Mouse (Mus musculus): ENCODE data around the gene Limch1.

The Limch1 gene

DNA sequence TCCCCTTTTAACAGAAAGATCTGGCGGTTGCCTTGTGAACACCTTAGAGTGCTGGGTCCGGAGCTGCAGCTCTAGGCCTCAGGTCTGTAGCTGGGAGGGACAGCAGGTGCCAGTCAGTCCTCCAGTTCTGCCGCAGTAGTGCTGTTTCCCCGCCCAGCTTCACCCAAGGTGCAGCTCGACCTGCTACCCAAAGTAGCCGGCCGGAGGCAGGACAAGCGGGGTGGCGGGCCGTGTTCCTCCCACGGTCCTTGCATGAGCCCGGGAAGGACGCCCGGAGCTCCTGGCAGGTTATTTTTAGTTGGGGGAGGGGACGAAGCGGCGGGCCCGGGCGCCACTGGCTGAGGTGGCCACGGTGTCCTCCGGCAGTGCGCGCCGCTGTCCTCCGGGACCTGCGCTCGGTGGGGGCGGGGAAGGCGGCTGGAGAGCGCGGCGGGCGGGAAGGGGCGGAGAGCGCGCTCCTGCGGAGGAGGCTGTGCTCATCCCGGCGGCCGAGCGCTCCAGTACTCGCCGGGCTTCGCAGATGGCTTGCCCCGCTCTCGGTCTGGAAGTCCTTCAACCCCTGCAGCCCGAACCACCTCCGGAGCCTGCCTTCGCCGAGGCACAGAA, at the start of gene Limch1:
TSS of gene Limch1 (plus strand) at position 438 of the 606 bp plus-strand sequence.
- DNase-seq (ENCODE audit: low spot score in 2 of 2) = peak; percentile 39 to 43

DNA sequence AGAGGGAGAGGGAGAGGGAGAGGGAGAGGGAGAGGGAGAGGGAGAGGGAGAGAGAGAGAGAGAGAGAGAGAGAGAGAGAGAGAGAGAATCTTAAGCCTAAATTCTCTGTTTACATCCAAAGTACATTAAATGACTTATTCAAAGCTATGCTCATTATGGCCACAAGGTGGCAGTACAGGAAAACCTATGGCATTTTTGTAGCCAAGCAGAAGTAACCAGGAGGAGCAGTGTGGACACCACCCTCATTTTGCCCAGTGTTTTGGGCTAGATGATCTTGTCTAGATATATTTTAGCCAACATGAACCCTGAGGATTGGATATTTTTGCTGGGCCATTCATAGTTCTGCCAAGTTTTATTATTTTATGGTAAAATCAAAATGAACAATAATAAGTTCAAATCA, 48.5 kb upstream of the Limch1 start:
- no peak for DNase-seq (ENCODE audit: low spot score in 2 of 2)

DNA sequence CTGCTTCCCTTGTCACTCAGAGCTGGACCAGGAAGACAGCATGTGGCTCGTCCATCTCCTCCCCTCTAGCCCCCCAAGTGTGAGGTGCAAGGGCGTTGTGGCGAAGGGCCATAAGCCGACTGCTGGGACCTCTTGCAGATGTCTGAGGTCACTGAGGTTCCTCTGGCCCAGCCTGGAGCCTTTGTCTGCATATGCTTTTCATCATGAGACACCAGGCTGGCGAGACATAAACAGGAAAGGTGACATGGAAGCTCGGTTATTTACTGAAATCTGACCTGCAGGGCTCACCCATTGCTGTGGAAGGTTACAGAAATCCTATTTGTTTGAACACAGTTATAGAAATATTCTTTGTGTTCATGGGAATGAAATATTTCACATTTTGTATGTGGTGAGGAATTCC, 45.7 kb upstream of the Limch1 start:
- DNase-seq (ENCODE audit: low spot score in 2 of 2) = no peak

DNA sequence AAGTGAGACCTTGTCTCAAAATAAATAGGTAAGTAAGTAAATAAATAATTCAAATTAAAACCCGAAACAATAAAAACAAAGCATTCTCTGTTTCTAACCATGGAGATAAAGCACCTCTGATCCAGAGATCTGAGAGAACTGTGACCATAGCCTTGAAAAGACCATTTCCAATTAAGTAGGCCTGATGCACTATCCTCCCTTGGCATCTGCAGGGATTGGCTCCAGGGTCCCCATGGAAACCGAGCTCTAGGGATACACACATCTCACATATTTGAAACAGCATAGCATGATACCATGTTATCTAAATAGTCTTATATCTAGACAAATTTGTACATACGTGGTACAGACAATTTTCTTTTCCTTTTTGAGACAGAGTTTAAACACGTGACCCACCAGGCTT, 43.7 kb upstream of the Limch1 start:
- DNase-seq (ENCODE audit: low spot score in 2 of 2) = no peak

DNA sequence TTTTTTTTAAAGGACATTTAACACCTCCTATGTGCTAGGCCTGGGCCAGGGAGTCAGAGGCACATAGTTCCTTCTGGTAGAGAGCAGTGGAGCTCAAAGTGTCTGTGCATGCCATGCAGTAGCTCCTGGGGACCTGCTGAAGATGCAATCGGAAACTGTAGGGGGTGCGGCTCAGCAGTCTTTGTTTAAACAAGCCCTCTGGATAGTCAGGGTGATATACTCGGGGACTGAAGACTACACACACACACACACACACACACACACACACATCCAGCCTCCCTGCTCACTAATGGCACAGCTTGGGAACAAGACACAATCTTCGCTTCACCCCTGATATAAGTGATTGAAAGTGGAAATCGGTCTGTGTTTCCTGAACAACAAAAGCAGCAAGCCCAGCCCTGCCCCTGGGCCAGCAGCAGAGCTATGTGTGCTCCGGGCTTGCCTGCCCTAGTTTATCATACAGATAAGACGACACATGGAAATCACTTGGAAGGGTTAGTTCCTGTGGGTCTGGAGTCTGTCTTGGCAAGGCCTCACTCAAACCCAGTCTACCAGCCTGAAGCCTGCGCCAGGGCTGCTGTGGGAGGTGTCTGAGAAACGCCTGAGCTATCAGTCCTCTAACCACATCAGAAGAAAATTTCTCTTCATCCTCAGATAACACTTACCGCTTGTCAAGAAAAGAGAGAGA, 42.2 kb upstream of the Limch1 start:
- no peak for DNase-seq (ENCODE audit: low spot score in 2 of 2)

DNA sequence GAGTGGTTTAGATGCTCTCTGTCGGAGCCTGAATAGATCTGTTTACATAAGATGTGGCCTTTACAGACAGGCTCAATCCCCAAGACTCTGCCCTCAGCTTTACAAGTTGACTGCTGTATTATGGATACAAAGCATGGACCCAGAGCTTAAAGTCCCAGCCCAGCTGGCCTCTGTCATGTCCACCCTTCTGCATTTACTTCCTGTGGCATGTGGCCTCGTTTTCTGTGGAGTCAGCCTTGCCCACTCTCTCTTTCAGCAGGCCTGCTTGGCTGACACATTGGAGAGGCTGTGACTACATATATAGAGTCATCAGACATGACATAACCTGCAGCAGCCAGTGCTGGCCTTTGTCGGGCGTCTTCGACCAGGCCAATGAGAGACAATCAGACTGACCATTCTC, 37.8 kb upstream of the Limch1 start:
- DNase-seq (ENCODE audit: low spot score in 2 of 2) = no peak

DNA sequence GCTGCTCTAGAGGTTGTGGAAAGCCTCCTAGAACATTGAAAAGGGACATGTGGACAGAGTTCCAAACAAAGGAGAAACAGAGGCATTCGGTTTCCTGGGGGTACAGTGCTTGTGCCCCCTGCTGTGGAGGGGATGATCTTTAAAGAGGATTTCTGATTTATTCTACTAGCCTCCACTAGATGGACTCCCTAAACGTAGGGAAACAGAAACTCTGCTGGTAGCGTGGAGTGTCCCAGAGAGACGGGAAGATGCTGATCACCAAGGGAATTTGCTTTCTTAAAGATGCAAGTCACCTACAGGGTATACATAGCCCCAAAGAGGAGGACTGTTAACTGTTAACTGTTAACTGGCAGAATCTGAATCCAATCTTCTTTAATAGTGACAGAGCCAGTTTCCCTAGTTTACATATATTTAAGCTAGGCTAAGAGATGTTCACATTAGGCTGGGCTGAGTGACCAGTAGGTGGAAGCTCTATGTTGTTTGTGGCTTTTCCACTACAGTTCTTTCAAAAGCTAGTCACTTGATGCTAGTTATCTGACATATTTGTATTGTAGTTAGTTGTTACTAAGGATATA, 35.1 kb upstream of the Limch1 start:
- DNase-seq (ENCODE audit: low spot score in 2 of 2) = no peak

DNA sequence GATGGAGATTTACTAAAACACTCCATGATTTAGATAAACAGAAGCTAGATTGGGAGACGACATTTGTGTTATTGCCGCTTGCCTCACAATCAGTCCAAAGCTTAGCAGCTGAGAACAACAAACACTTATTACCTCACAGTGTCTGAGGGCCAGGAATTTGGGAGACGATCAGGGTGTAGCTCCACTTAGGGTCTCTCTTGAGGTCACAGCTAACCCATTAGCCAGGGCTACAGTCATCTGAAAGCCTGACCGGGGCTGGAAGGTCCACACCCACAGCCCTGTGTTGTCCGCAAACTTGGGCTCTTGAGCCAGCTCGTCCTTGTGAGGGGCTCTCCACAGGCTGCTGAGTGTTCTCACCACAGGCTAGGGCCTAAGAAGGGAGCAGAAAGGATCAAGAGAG, 32.8 kb upstream of the Limch1 start:
- DNase-seq (ENCODE audit: low spot score in 2 of 2) = no peak

DNA sequence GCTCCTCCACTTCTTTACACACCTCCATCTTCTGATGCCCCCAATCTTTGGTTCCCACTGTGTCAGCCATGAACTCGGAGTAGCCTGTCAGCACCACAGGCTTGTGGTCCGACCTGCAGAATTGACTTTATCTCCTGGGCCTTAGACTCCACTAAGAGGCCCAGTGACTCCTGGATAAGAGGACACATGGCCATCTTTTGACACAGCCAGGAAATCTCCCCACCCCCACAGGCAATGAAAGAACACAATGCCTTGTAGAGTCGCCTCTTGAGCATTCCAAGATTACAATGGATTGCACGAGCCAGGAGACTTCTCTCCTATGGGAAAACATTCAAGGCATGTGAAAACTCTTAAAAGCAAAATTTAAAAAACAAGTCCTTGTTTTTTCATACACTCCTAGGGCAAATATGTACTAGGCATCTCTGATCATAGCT, 30.1 kb upstream of the Limch1 start:
- no peak for DNase-seq (ENCODE audit: low spot score in 2 of 2)

DNA sequence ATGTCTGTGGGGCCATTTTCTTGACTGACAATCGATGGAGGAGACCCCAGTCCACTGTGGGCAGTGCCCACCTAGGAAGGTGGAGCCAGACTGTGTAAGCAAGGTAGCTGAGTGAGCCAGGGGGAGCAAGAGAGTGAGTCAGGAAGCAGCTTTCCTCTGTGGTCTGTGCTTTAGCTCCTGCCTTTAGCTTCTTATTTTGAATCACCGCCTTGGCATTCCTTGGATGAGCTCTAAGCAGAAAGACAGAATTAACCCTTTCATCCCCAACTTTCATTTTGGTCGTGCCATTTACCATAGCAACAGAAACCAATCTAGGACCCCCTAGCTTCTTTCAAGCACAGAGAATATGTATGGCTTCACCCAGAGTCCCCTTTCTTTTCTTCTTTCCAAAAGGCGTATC, 27.7 kb upstream of the Limch1 start:
- no peak for DNase-seq (ENCODE audit: low spot score in 2 of 2)

DNA sequence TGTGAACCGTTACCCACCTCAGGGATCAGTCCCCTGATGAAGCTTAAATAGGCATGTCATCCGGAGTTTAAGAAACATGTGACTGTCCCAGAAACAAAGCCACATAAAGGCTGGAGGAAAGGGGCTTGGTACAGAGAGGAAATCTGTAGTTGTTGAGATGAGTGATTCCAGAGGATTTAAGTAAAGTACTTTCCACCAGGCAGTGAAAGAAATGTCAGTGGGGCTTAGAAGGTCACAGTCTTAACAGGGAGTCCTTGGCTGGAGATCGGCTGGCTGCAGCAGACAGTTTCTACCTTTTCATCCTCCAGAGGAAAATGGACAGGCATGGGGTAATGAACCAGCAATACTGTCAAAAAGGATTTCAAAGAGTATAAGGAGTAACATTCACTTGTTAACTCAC, 27.2 kb upstream of the Limch1 start:
- DNase-seq (ENCODE audit: low spot score in 2 of 2) = no peak

DNA sequence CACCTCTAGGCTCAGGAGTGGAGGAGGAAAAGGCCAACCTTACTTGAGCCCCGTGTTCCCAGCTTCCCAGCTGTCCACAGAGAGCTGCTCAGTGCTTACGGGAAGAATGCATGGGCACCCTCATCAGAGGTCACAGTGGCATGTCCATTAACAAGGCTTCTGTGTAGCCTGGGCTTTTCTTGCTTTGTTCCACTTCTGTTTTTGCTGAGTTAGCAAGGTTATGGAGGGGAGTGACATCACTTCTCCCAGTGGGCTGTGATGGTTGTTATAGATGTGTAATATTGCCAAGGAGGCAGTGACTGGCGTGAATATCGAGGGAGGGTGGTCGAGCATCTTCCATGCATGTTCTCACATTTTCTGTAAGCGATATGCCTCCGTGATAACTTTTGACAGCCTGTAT, 26.7 kb upstream of the Limch1 start:
- no peak for DNase-seq (ENCODE audit: low spot score in 2 of 2)

DNA sequence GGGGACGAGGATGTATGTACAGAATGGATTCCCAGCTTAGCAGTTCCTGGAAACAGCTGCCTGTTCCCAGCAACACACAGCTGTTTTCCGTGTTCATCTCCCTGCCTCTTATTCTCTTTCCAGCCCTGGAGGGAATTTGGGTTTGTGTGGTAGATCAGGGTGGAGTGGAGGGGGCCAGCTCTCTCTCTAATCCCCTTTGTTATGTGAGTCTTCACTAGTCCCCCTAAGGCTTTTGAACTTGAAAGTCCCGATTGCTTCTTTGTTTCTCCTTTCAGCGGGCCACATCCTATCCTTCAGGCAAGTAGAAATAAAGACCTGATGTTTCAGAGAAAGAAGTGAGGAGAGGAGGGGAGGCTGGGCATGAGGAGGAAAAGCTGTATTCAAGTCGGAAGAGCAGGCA, 24.7 kb upstream of the Limch1 start:
- DNase-seq (ENCODE audit: low spot score in 2 of 2) = no peak

DNA sequence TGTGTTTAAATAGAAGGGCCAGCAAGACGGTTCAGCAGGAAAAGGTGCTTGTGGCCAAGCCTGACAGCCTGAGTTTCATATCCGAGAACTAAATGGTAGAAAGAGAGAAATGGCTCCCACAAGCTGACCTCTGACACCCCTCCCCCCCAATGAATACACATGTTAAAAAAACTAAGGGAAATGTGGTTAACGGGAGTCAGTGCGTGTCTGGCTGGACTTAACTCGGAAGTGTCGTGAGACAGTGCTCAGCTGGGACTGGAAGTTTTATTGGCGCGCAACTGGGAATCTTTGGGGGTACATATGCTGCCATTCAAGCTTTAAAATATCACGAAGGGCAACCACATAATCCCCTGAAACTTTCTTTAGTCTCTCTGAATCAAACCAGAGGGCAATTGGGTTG, 23.0 kb upstream of the Limch1 start:
- no peak for DNase-seq (ENCODE audit: low spot score in 2 of 2)

DNA sequence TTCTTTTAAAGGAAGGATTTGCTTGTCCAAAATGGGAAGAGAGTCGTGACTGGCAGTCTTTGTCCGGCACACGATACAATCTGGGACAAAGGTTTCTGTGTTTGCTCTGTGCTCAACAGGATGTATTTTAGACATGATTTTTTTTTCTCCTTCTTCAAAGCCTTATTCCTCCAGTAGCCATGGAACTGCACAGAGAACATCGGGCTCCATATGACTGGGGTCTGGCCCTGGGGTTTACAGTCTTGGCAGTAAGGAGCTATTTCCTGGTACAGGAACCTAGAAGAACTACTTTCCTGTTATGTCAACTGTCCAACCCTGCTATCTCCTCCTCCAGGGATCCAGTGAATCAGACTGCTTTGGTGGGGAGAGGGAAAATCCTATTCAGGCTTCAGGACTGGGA, 22.6 kb upstream of the Limch1 start:
- no peak for DNase-seq (ENCODE audit: low spot score in 2 of 2)

DNA sequence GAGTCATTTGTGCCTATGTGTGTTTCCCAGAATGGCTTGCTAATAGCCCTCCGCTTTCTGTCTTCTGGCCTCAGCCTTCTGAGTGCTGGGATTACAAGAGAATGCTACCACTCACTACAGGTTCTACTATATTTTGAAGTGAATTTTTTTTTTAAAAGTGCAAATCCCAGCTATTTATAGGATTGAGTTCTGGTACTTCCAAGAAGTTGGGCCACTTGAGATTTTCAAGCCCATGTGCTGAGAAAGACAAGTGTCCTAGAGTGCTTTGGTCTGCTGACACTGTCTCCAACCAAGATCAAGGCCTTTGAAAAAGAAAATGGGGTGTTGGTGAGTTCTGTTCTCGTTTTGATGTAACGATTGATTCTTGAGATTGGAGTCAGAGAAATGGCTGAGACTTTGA, 22.0 kb upstream of the Limch1 start:
- DNase-seq (ENCODE audit: low spot score in 2 of 2) = no peak

DNA sequence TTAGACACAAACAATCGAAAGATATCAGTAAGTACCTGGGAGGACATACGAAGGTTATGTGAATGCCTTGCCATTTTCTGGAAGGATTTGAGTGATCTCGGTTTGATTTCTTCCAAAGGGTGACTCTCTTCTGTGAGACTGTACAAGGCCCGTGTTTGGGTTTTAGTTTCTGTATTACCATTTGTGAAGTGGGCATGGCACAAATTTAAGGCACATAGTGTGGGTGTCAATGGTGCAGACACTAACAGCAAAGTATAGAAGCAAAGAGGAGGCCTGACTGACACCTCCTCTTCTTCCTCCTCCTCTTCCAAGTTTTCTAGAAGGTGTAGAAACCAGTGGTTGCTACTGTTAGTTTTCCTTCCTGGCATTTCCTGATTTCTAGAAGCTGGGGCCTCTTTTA, 16.3 kb upstream of the Limch1 start:
- no peak for DNase-seq (ENCODE audit: low spot score in 2 of 2)

DNA sequence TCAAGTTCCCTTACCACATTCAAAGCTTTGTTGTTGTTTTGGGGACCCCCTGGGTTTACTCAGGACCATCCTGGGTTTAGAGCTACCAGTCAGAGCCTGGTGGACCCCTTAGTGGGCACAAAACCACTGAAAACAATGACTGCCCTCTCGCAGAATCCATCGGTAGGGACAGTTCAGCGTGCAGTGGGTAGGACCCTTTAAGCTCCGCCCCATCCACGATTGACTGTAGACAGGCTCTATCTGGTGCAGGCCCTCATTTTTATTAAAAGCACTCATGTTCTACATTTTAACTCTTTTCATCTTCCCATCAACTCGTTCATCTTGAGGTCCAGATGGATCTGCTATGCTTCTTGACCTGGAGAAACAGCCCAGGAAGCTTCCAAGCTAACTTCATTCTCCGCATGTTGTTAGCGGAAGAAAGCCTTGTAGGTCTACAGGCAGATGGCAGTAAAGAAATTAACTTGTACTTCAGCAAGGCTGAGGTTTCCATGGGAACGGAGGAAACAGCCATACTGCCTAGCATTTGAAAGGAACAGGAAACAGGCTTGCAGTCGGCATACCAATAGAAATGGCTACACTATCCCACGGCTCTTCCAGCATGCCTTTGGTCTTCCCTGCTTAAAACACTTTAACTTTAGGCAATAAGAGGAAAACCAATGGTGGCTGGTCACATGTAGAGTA, 14.9 kb upstream of the Limch1 start:
- peak; percentile 9 to 44 for DNase-seq (ENCODE audit: low spot score in 2 of 2)

DNA sequence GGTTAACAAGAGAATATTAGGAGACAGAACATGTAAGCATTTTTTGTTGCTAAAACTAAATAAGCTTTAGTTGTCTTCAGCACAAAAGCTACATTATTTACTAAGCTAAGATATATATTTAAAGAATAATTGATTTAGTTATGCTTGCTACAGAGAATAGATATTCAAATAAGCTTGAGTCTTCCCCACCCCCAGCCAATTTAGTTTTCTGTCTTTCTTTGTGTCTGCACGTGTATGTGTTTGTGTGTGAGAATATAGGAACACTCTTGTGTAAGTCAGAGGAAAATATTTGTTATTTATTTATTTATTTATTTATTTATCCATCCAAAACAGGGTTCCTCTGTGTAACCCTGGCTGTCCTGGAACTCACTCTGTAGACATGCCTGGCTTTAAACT, 14.3 kb upstream of the Limch1 start:
- DNase-seq (ENCODE audit: low spot score in 2 of 2) = no peak

DNA sequence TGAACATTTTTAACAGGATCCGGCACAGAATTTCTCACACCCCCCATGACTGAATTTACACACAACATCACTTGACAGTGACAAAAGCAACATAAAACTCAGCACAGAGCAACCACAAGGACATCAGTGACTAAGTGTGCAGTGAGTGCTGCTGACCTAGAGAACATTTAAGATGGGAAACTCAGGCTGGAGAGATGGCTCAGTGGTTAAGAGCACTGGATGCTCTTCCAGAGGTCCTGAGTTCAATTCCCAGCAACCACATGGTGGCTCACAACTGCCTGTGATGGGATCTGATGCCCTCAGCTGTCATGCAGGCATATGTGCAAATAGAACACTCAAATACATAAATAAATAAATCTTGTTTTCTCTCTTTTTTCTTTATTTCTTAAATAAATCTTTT, 12.1 kb upstream of the Limch1 start:
- no peak for DNase-seq (ENCODE audit: low spot score in 2 of 2)

DNA sequence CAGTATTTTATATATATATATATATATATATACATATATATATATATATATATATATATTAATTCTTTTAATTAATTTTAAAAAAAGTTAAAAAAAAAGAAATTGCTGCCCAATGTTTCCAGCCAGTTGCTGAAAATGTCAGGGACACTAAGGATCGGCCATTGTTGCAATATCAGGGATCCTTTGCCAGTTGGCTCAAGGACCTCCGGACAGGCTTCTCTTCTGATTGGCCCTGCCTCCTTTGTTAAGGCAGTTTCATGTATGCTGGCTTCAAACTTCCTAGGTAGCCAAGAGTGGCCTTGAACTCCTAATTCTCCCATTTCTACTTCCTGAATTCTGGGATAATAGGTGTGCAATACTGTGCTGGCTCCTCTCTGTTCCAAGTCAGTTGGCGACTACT, 6.3 kb upstream of the Limch1 start:
- no peak for DNase-seq (ENCODE audit: low spot score in 2 of 2)

DNA sequence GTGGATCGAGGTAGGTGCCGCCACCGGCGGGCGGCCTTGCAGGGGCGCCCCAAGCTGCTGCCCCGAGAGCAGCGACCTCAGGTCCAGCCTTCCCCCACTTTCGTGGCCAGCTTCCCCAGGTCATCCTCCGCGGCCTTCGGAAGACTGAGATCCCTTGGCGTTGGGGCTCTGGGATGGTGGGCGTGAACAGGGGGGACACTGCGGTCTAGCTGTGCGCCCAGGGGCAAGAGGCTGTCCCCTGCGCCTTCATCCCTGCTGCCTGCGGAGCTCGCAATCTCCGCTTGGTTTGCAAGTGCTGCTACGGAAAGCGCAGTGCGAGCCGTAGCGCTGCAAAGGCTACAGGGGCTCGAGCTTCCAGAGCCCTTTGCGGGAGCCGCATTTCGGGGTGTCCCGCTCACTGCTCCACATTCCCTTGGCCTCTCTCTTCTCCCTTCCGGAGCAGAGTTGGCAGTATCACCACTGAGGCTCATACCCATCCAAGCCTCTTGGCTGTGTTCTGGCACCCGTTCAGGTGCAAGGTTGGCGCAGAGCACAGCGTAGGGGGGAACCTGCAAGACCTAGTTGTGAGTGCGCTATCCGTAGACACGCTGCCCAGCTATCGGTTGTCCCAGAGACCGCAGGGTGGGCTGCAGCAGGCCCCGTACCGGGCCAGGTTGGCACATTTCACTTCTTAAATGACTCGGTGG, 512 bp downstream of the Limch1 start:
- peak; percentile 37 for DNase-seq (ENCODE audit: low spot score in 2 of 2)
